Mouse (Mus musculus) spleen, adult 18-20 months (tissue): ENCODE results near the gene Gpc6.

Experiments used
- DNase-seq, 2 experiments: peaks; one replicate each; pipeline ENCODE4 v3.0.0; 2022; ENCODE audit warnings: mixed read lengths in 2 of 2

Gene Gpc6

GRCm38 (mm10) chr14:117816706-117817105, 891.6 kb downstream of the Gpc6 start:
- no peak for DNase-seq

GRCm38 (mm10) chr14:117817196-117817595, 892.1 kb downstream of the Gpc6 start:
- DNase-seq = no peak

GRCm38 (mm10) chr14:117824491-117824890, 899.4 kb downstream of the Gpc6 start:
- DNase-seq = no peak

- DNase-seq = no peak
These were observed 901.4 kb downstream of the Gpc6 start for GRCm38 (mm10) chr14:117826294-117827046.

GRCm38 (mm10) chr14:117831267-117831666, 906.2 kb downstream of the Gpc6 start:
- DNase-seq = no peak

- no peak for DNase-seq
These were observed 906.6 kb downstream of the Gpc6 start for GRCm38 (mm10) chr14:117831731-117832130.

GRCm38 (mm10) chr14:117835506-117835905, 910.4 kb downstream of the Gpc6 start:
- no peak for DNase-seq

- DNase-seq = no peak
These were observed 911.9 kb downstream of the Gpc6 start for GRCm38 (mm10) chr14:117837021-117837420.

- no peak for DNase-seq
These were observed 912.6 kb downstream of the Gpc6 start for GRCm38 (mm10) chr14:117837715-117838114.

- no peak for DNase-seq
These were observed 916.1 kb downstream of the Gpc6 start for GRCm38 (mm10) chr14:117841211-117841610.

- no peak for DNase-seq
These were observed 916.9 kb downstream of the Gpc6 start for GRCm38 (mm10) chr14:117841797-117842553.

- no peak for DNase-seq
These were observed 924.7 kb downstream of the Gpc6 start for GRCm38 (mm10) chr14:117849591-117850505.

GRCm38 (mm10) chr14:117852266-117852665, 927.2 kb downstream of the Gpc6 start:
- no peak for DNase-seq

GRCm38 (mm10) chr14:117852842-117853241, 927.7 kb downstream of the Gpc6 start:
- DNase-seq = no peak

- no peak for DNase-seq
These were observed 929.4 kb downstream of the Gpc6 start for GRCm38 (mm10) chr14:117854498-117854897.

- no peak for DNase-seq
These were observed 946.2 kb downstream of the Gpc6 start for GRCm38 (mm10) chr14:117871268-117871667.

- DNase-seq = no peak
These were observed 954.2 kb downstream of the Gpc6 start for GRCm38 (mm10) chr14:117879313-117879712.

GRCm38 (mm10) chr14:117881112-117881511, 956.0 kb downstream of the Gpc6 start:
- DNase-seq = no peak

- DNase-seq = peak in 1 of 2 experiments; percentile 19
These were observed 957.1 kb downstream of the Gpc6 start for GRCm38 (mm10) chr14:117882222-117882621.

- no peak for DNase-seq
These were observed 964.5 kb downstream of the Gpc6 start for GRCm38 (mm10) chr14:117889653-117890052.

- no peak for DNase-seq
These were observed 966.3 kb downstream of the Gpc6 start for GRCm38 (mm10) chr14:117891426-117891825.

- DNase-seq = no peak
These were observed 966.9 kb downstream of the Gpc6 start for GRCm38 (mm10) chr14:117892026-117892425.
